Mouse (Mus musculus): ENCODE measurements around the gene Dgki. TPM values are rescaled to one million over a fixed set of nuclear protein-coding genes. Genes with fewer than 3 reads are reported as not detected.
A peak's percentile ranks its signal among the peaks of the same experiment; 100 is the strongest.

Dgki gene
- polyA plus RNA-seq, 1 experiment from 2014 or later = 1.2 TPM

DNA sequence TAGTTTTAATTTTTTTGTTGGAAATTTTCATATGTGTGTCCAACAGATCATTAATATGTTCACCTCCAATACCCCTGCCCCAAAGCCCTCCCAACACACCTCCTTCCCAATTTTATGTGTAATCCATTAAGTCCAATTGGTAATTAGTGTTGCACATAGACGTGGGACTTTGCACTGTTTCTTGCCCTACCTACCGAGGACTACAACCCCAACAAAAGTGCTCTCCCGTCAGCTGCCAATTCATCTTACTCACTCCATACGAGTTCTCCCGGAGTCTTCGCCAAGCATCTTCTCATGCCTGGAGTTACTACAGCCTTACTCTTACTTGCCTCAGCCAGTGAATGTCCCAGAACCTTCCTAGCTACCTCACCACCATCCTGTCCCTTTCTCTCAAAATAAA lies 271.1 kb downstream of the Dgki start:
- ATAC-seq (ENCODE audit: insufficient number of reproducible peaks, insufficient read depth, low FRiP score, low TSS enrichment) = no peak
- no peaks in the 10 kb centered on the region for H3K4me1 ChIP-seq
- no peak overlapping the region for H3K4me3 ChIP-seq
- WGBS = 90% methylated on average over 6 of the region's 6 CpGs
- no peak overlapping the region for H3K4me2 ChIP-seq (replicated peaks)
- H3K9me3 ChIP-seq = no peaks in the 10 kb centered on the region
- H3K27ac ChIP-seq = no peak overlapping the region
- no peaks in the 10 kb centered on the region for H3K36me3 ChIP-seq
- no peaks in the 10 kb centered on the region for H3K27me3 ChIP-seq
- no peak overlapping the region for H3K9ac ChIP-seq

DNA sequence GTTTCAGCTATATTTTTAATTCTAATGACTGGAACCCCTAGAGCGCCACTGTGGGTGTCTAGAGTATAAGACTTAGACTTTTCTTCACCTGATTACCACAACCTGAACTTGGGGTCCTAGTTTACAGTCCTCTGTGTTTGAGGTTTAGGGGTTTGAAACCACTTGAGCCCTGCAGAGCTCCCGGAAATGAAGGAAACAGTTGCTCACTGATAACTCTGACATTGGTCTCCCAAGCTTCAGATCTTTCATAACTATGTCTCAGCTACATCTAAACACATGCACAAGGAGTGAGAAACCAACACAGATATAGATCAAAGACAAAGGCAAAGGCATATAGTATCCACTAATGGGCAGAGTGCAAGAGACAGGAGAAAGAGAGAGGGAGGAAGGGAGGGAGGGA lies 271.7 kb downstream of the Dgki start:
- no peaks in the 10 kb centered on the region for H3K4me1 ChIP-seq
- H3K9ac ChIP-seq = no peak overlapping the region
- no peak overlapping the region for H3K4me2 ChIP-seq (replicated peaks)
- H3K36me3 ChIP-seq = no peaks in the 10 kb centered on the region
- H3K27ac ChIP-seq = no peak overlapping the region
- H3K27me3 ChIP-seq = no peaks in the 10 kb centered on the region
- WGBS = 86% methylated on average over 2 of the region's 2 CpGs
- no peak overlapping the region for H3K4me3 ChIP-seq
- no peak for ATAC-seq (ENCODE audit: insufficient number of reproducible peaks, insufficient read depth, low FRiP score, low TSS enrichment)
- no peaks in the 10 kb centered on the region for H3K9me3 ChIP-seq

DNA sequence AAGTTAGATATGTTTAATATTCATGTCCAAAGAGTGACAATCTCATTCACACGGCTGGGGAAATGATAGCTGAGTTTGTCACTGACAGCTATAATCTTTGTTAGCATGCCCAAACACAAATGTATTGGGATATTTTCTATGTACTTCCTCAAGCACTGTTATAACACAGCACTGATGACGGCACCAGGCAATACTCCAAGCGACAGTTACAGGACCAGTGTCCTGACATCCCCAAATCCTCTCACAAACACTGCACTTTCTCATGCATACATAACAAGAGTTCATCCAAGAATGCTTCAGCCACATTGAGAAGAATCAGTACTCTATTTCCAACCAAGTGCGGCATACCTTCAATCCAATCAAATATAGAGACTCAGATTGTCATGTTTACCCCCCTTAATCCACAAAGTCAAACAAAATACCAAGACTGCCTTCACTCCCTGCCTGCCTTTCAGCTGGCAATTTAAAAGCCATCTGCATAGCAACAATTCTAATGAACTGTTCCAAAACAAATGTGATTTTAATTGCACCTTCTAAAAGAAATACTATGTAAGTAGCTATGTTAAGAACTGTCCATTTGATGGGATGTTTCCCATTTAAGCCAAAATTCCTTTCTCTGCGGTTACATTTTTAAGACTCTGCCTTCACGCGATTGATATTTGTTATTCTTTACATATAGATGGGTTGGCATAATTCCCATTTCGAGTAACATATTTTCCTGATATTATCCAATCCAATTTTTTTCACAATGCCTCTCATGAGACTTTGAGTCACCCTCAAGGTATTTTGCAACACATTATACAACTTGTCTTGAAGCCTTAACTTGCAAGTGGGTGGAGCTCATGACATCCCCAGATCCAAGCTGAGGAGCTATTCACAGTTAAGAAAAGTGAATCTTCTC lies 273.4 kb downstream of the Dgki start:
- Histone ChIP-seq H3K27me3 (no peaks in the 10 kb centered on the region), H3K4me2 (replicated peaks) (no peak overlapping the region), H3K4me3 (no peak overlapping the region), H3K4me1 (no peaks in the 10 kb centered on the region), H3K36me3 (no peaks in the 10 kb centered on the region), H3K27ac (no peak overlapping the region), H3K9me3 (no peaks in the 10 kb centered on the region), H3K9ac (no peak overlapping the region)
- WGBS = 78% methylated on average over 8 of the region's 8 CpGs
- ATAC-seq (ENCODE audit: insufficient number of reproducible peaks, insufficient read depth, low FRiP score, low TSS enrichment) = no peak

DNA sequence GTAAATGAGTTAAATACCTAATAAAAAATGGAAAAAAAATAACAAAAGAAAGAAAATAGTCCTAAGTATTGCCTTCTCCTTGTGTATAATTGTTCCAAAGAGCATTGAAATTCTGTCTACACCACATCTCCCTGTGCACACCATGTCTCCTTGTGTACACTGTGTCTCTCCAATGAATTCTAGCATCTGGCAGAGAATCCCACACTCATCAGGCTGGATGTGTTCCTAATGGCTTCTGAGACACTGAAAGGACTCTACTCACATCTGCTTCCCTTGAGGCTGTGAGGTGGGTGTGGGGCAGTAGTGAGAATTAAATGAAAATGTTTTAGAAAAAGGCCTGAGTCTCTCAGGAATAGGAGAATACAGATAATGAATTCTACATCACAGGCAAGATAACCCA lies 283.9 kb downstream of the Dgki start:
- Histone ChIP-seq H3K4me3 (no peak overlapping the region), H3K4me2 (replicated peaks) (no peak overlapping the region), H3K36me3 (no peaks in the 10 kb centered on the region), H3K9ac (no peak overlapping the region), H3K4me1 (peaks cover 5% of the 10 kb centered on the region; the same call in 1 of the 2 replicates), H3K9me3 (no peaks in the 10 kb centered on the region), H3K27me3 (no peaks in the 10 kb centered on the region), H3K27ac (no peak overlapping the region)
- 0 out of 2 replicates have a peak, but pooled peaks have one; percentile 41 for ATAC-seq (ENCODE audit: insufficient number of reproducible peaks, insufficient read depth, low FRiP score, low TSS enrichment)

DNA sequence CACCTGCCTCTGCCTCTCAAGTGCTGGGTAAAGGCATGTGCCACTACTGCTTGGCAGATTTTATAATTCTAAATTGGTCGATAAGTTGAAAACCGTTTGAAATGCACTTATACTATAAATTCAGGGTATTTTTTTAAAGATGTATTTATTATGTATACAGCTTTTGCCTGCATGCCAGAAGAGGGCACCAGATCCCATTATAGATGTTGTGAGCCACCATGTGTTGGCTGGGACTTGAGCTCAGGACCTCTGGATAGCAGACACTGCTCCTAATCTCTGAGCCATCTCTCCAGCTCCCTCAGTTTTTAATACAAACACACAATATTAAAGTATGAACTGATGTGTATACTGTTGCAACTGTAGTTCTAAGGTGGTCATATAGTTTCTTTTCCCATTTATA lies 288.4 kb downstream of the Dgki start:
- no peak for ATAC-seq (ENCODE audit: insufficient number of reproducible peaks, insufficient read depth, low FRiP score, low TSS enrichment)
- no peak overlapping the region for H3K27ac ChIP-seq
- no peak overlapping the region for H3K4me3 ChIP-seq
- H3K9ac ChIP-seq = no peak overlapping the region
- H3K4me1 ChIP-seq = no peaks in the 10 kb centered on the region
- no peak overlapping the region for H3K4me2 ChIP-seq (replicated peaks)
- H3K36me3 ChIP-seq = no peaks in the 10 kb centered on the region
- no peaks in the 10 kb centered on the region for H3K27me3 ChIP-seq
- 94% methylated on average over 2 of the region's 2 CpGs for WGBS
- no peaks in the 10 kb centered on the region for H3K9me3 ChIP-seq

DNA sequence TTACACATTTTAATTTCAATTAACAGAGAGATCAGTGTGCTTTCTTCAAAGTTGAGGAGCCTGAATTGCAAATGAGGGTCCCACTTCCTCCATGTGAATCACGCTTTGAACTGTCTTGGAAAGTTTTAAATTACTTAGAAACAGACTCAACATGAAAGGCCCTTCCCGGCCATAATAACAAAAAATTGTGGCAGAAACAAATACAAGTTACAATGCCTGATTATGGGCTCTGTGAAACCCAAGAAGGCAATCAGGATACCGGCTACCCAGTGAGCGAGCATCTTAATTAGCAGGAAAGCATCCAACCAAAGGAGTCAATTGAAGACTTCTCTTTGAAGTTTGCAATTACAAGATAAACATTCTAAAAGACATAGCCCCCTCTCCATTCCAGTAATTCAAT lies 292.4 kb downstream of the Dgki start:
- Histone ChIP-seq H3K4me1 (no peaks in the 10 kb centered on the region), H3K27ac (no peak overlapping the region), H3K4me3 (no peak overlapping the region), H3K36me3 (no peaks in the 10 kb centered on the region), H3K27me3 (no peaks in the 10 kb centered on the region), H3K9me3 (no peaks in the 10 kb centered on the region), H3K4me2 (replicated peaks) (no peak overlapping the region), H3K9ac (no peak overlapping the region)
- no peak for ATAC-seq (ENCODE audit: insufficient number of reproducible peaks, insufficient read depth, low FRiP score, low TSS enrichment)
- 9% methylated on average over 4 of the region's 4 CpGs for WGBS

DNA sequence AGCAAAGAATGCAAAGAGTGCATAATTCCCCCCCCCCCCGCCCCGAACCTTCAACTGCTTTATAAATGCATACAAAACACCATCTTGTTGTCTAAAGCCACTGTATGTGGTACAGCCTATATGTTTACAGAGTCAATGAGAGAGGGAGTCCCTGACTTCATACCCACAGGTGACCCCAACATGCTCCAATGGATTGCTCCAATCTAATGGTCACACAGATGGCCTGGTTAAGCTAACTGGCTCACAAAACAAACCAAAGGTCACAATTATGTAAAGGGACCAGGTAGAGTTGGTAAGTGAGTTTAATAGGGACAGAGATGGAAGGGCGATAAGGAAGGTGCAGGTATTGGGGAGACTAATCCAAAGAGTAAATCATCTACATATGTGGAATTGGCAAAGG lies 295.1 kb downstream of the Dgki start:
- Histone ChIP-seq H3K4me2 (replicated peaks) (no peak overlapping the region), H3K27ac (no peak overlapping the region), H3K36me3 (no peaks in the 10 kb centered on the region), H3K4me1 (no peaks in the 10 kb centered on the region), H3K9me3 (no peaks in the 10 kb centered on the region), H3K27me3 (no peaks in the 10 kb centered on the region), H3K9ac (no peak overlapping the region), H3K4me3 (no peak overlapping the region)
- no peak for ATAC-seq (ENCODE audit: insufficient number of reproducible peaks, insufficient read depth, low FRiP score, low TSS enrichment)
- 71% methylated on average over 3 of the region's 3 CpGs for WGBS

DNA sequence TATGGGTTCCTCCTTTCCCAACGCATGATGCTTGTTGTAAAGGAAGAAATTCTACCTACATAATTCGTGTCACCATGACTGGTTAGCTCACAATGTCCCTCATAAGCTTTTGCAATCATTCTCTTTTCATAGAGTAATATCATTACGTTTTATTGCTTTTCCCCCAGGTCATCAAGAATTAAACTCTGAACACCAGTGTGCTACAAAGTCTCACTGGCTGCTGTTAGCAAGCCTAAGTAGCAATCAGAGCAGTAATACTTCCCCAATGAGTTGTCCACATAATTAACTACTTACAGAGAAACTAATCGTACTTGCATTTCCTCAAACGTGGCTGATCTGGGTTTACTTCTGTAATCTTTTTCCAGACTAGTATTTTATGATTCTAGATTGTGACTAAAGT lies 296.7 kb downstream of the Dgki start:
- no peaks in the 10 kb centered on the region for H3K4me1 ChIP-seq
- H3K9ac ChIP-seq = no peak overlapping the region
- no peaks in the 10 kb centered on the region for H3K27me3 ChIP-seq
- no peaks in the 10 kb centered on the region for H3K36me3 ChIP-seq
- WGBS = 72% methylated on average over 5 of the region's 5 CpGs
- H3K27ac ChIP-seq = no peak overlapping the region
- no peaks in the 10 kb centered on the region for H3K9me3 ChIP-seq
- ATAC-seq (ENCODE audit: insufficient number of reproducible peaks, insufficient read depth, low FRiP score, low TSS enrichment) = no peak
- no peak overlapping the region for H3K4me3 ChIP-seq
- no peak overlapping the region for H3K4me2 ChIP-seq (replicated peaks)

DNA sequence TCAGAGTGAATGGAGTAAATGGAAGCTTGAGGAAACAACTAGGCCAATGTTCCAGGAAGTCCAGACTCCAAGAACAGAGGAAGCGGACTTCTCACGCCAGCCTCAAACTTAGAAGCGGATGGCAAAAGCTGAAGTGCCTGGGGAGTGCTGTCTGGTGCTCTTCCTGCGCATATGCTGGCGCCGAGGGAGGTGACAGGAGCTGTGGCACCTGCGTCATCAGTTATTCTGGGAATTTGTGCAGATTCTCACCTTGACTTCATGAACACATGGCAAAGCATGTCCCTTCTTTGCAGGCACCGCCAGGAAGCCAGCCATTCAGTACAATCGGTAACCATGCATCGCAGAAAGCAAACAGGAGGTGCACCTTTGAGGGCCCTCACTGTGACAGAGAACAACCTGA lies 301.0 kb downstream of the Dgki start:
- Histone ChIP-seq H3K9me3 (no peaks in the 10 kb centered on the region), H3K4me1 (no peaks in the 10 kb centered on the region), H3K4me3 (no peak overlapping the region), H3K27ac (no peak overlapping the region), H3K36me3 (no peaks in the 10 kb centered on the region), H3K4me2 (replicated peaks) (no peak overlapping the region), H3K27me3 (no peaks in the 10 kb centered on the region), H3K9ac (no peak overlapping the region)
- ATAC-seq (ENCODE audit: insufficient number of reproducible peaks, insufficient read depth, low FRiP score, low TSS enrichment) = no peak
- 88% methylated on average over 10 of the region's 10 CpGs for WGBS

DNA sequence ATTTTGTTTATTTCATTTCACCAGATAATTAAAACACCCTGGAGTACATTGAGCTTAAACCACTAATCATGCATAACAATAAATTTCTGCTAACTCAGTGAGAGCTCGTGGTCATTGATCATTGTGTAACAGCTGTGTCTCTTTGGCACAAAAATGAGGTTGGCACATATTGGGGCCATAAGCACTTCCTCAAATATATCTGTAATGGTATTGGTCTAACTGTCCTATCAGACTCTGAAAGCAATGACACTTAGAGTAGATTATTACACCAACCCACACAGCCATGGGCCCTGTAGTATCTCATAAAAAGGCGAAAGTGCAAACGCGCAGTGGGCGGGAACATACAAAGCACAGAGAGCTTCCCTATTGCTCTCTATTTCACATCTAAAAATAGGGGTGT lies 305.7 kb downstream of the Dgki start:
- WGBS = 95% methylated on average over 5 of the region's 5 CpGs
- Histone ChIP-seq H3K9ac (no peak overlapping the region), H3K9me3 (no peaks in the 10 kb centered on the region), H3K36me3 (no peaks in the 10 kb centered on the region), H3K4me2 (replicated peaks) (no peak overlapping the region), H3K27me3 (no peaks in the 10 kb centered on the region), H3K27ac (no peak overlapping the region), H3K4me1 (no peaks in the 10 kb centered on the region), H3K4me3 (no peak overlapping the region)
- no peak for ATAC-seq (ENCODE audit: insufficient number of reproducible peaks, insufficient read depth, low FRiP score, low TSS enrichment)

DNA sequence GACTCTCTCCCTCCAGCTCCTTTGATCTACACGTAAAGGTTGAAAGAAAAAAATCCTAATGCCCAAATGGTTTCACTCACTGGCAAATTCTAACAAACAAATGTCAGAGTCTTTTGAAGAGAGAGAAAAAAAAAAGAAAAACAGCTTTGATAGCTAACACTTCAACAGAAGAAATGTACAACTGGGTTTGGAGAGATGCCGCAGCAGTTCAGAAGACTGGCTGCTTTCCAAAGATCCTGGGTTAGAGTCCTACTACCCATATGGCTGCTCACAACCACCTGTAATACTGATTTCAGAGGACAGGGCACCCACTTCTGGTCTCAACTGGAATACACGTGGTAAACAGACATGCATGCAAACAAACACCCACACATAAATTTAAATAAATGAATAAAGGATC lies 309.8 kb downstream of the Dgki start:
- no peak for ATAC-seq (ENCODE audit: insufficient number of reproducible peaks, insufficient read depth, low FRiP score, low TSS enrichment)
- no peaks in the 10 kb centered on the region for H3K4me1 ChIP-seq
- H3K27ac ChIP-seq = no peak overlapping the region
- H3K4me2 ChIP-seq (replicated peaks) = no peak overlapping the region
- H3K4me3 ChIP-seq = no peak overlapping the region
- no peaks in the 10 kb centered on the region for H3K27me3 ChIP-seq
- H3K9me3 ChIP-seq = no peaks in the 10 kb centered on the region
- no peaks in the 10 kb centered on the region for H3K36me3 ChIP-seq
- 68% methylated on average over 3 of the region's 3 CpGs for WGBS
- H3K9ac ChIP-seq = no peak overlapping the region

DNA sequence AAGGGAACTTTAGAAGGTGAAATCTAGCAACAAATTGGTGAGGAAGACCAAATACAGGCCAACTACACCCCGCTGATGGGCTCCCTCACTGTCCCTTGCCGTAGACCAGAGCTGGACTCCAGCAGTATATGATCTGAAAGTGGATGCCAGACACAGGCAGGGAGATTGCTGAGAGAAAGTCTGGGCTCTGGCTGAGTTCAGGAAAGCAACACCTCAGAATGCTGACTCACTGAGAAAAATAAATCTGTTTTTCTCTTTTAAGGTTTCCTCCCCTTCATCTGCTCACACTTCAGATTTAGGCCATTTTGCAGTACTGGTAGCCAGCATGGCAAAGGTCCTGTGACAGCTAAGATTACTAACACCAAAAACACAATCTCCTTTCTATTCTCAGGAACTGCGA lies 311.2 kb downstream of the Dgki start:
- Histone ChIP-seq H3K4me1 (no peaks in the 10 kb centered on the region), H3K9me3 (no peaks in the 10 kb centered on the region), H3K27ac (no peak overlapping the region), H3K4me2 (replicated peaks) (no peak overlapping the region), H3K4me3 (no peak overlapping the region), H3K36me3 (no peaks in the 10 kb centered on the region), H3K27me3 (no peaks in the 10 kb centered on the region), H3K9ac (no peak overlapping the region)
- no peak for ATAC-seq (ENCODE audit: insufficient number of reproducible peaks, insufficient read depth, low FRiP score, low TSS enrichment)
- 93% methylated on average over 3 of the region's 3 CpGs for WGBS
